Mouse (Mus musculus) heart, adult 2 months (tissue): ENCODE data around the gene Lpcat1. TPM values are rescaled to one million over a fixed set of nuclear protein-coding genes. Genes with fewer than 3 reads are reported as not detected.
A peak's percentile ranks its signal among the peaks of the same experiment; 100 is the strongest.

Experiments
- DNase-seq, 2 experiments: peaks; one replicate each; pipeline ENCODE4 v3.0.0; 2021
- H3K27ac ChIP-seq: fragments of 200-600 bp; 2 replicates; pipeline ENCODE4 v1.8.1; 2022
- H3K27me3 ChIP-seq: fragments of 200-500 bp; 2 replicates; pipeline ENCODE4 v1.6.1; 2012; ENCODE audit warnings: mild to moderate bottlenecking, low read length, inconsistent platforms, mixed read lengths; ENCODE audit not compliant: control insufficient read depth, insufficient read depth
- H3K36me3 ChIP-seq: fragments of 200-500 bp; 2 replicates; pipeline ENCODE4 v1.6.1; 2012; ENCODE audit warnings: low read length, inconsistent platforms; ENCODE audit not compliant: control insufficient read depth, insufficient read depth
- H3K4me1 ChIP-seq: fragments of 200-500 bp; 2 replicates; pipeline ENCODE4 v1.6.1; 2011; ENCODE audit warnings: low read length; ENCODE audit not compliant: control insufficient read depth, insufficient read depth
- H3K4me3 ChIP-seq: fragments of 200-600 bp; 2 replicates; pipeline ENCODE4 v1.8.1; 2022
- H3K79me2 ChIP-seq: fragments of 200-500 bp; replicated peaks from 2 replicates; pipeline ENCODE4 v1.6.1; 2012; ENCODE audit warnings: mild to moderate bottlenecking, inconsistent platforms, low read length, moderate library complexity, mixed read lengths; ENCODE audit not compliant: control insufficient read depth, insufficient read depth
- H3K9ac ChIP-seq: fragments of 200-500 bp; 2 replicates; pipeline ENCODE4 v1.6.1; 2012; ENCODE audit warnings: low read depth, mild to moderate bottlenecking, control low read depth, inconsistent platforms, low read length, mixed read lengths
- CTCF ChIP-seq: fragments of 200-600 bp; IDR thresholded peaks from 2 replicates; pipeline ENCODE4 v1.8.1; 2022; ENCODE audit warnings: antibody characterized with exemption, mild to moderate bottlenecking, moderate library complexity
- EP300 ChIP-seq: fragments of 200-500 bp; IDR thresholded peaks from 2 replicates; pipeline ENCODE4 v1.6.1; 2011; ENCODE audit warnings: low read depth, low read length, control low read depth; ENCODE audit not compliant: insufficient read depth
- POLR2A ChIP-seq: fragments of 200-500 bp; IDR thresholded peaks from 2 replicates; pipeline ENCODE4 v1.6.1; 2011; ENCODE audit warnings: mild to moderate bottlenecking, low read depth, low read length, control low read depth; ENCODE audit not compliant: insufficient read depth
- WGBS: fragments of 180-500 bp; shearing (Covaris S2); methylation state at CpG from one replicate; pipeline ENCODE4 v1.1.7; 2018; 5-methylcytosine and 5-hydroxymethylcytosine counted together
- intact Hi-C: fragments of 180-260 bp; cut with DNase I; formaldehyde crosslinking; loops from one replicate; pipeline ENCODE4 v1.15.1; 2025
- long read RNA-seq: library from polyadenylated mRNA; stranded (forward); transcript quantifications from one replicate; pipeline ENCODE4 v2.0.0, GENCODE M21; 2021
- polyA plus RNA-seq: library from polyadenylated mRNA; depleted of rRNA; stranded (reverse); fragments of >200 nt; gene quantifications from 2 replicates; pipeline ENCODE4 v1.2.3, GENCODE M21; 2012; rRNA removed
- total RNA-seq, 2 experiments: library from RNA; stranded (reverse); gene quantifications; 2 replicates each; pipeline ENCODE4 v1.2.3; 2021

Lpcat1 gene
- total RNA-seq (10 to 100 TPM in 1 of 2 experiments, 1 to 10 TPM in 1; 7.5 to 13.1 TPM), polyA plus RNA-seq (11.1 and 17.1 TPM in 2 replicates)
- long read RNA-seq, transcript Lpcat1-201 (14 exons, 3,675 nt) = major isoform, 10 of 11 reads
- long read RNA-seq, partial matches to known transcripts = 0 of 11 reads
- long read RNA-seq, other reads (novel, unspliced or antisense) = 1 of 11 reads

DNA sequence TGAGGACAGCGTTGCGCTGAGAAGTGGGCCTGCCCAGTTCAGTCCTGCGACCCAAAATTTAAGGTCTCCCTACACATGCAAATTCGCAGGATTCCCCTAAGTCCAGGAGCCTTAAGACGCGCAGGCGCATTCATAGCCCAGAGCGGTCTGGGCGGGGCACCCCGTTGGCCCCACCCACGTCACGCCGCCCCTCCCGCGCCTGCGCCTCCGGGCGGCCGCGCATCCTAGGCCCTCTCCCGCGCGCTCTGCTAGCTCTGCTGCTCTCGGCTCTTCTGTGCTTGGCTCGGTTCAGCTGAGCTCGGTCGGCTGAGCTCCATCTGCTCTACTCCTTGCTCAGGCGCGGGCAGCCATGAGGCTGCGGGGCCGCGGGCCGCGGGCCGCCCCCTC, at the start of gene Lpcat1:
Gene Lpcat1 (plus strand): TSS at position 164 of the 387 bp plus-strand sequence.
- peaks cover 6% of the 10 kb centered on the region for H3K4me1 ChIP-seq
- intact Hi-C loops = loop anchor here (5.0 kb wide), 1 partner anchor 40 kb away; no protein-coding TSS in a partner anchor
- H3K27ac ChIP-seq = peak within 1 kb of the TSS; percentile 66
- H3K27me3 ChIP-seq = no peaks in the 10 kb centered on the region
- H3K79me2 ChIP-seq = no peaks in the 10 kb centered on the region
- peak within 1 kb of the TSS; percentile 68 for H3K9ac ChIP-seq
- DNase-seq = peak; percentile 92
- H3K36me3 ChIP-seq = no peaks in the 10 kb centered on the region
- TF ChIP-seq EP300 (no peak), CTCF (no peak), POLR2A (peak; percentile 73)
- WGBS = 1% methylated on average over 32 of the region's 35 CpGs
- peak within 1 kb of the TSS; percentile 90 for H3K4me3 ChIP-seq

DNA sequence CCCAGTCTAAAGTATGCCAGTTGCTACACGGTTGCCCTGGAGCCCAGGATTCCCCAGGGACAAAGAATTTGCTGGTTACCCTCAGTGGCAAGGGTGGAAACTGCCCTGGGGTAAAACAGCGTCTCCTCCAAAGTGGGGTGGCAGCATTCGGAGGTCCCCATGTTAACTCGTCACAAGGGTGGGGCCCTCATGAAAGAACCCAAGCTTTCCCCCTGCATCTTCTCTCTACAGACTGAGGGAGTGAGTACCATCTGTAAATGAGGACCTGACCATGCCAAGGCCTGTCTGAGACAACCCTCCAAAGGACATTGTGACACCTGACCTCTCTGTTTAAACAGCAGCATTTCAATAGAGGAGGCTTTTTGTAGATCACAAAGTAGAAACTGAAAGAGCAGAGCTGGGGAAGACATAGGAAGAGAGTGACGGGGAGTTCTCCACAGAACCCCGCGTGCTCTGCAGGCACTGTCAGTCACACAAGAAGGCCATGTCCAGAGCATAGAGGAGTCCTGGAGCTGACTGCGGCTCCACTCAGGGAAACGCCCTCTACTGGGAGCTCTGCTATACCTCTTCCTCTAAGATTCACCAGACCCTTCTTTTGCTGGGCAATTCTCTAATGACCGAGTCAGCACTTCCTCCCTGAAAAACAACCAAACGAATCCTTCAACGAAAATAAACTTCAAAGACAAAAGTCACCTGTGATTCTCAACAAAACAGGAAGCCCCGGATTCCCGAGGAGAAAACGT, 49.3 kb upstream of the Lpcat1 start:
- intact Hi-C loops = no loop called here
- no peak for DNase-seq
- H3K27ac ChIP-seq = no peak overlapping the region
- no peaks in the 10 kb centered on the region for H3K4me1 ChIP-seq
- no peak overlapping the region for H3K4me3 ChIP-seq
- no peaks in the 10 kb centered on the region for H3K36me3 ChIP-seq
- TF ChIP-seq CTCF = peak; percentile 64
- no peak for TF ChIP-seq POLR2A
- peaks cover 1% of the 10 kb centered on the region; the same call in 1 of the 2 replicates for H3K27me3 ChIP-seq
- H3K79me2 ChIP-seq = no peaks in the 10 kb centered on the region
- 41% methylated on average over 15 of the region's 15 CpGs for WGBS
- H3K9ac ChIP-seq = no peak overlapping the region

DNA sequence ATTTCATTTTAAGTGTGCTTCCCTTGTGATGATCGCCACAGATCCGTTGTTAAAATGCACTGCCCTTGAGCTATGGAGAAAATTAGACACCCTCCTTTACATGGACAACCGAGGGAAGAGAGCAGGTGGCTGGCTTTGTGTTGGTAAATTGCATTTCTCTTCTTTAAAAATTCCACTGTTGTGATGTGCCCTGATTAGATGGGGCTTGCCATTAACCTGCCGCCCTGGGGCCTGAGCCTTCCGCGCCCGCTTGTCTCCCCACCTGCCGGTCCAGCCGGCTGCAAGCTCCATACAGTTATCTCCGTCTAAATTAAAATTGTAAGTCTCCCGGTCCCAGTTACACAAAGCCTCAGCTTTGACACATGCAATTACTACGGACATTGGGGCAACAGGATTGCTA, 48.7 kb upstream of the Lpcat1 start:
- no peaks in the 10 kb centered on the region for H3K4me1 ChIP-seq
- 77% methylated on average over 12 of the region's 12 CpGs for WGBS
- no peak overlapping the region for H3K9ac ChIP-seq
- no peaks in the 10 kb centered on the region for H3K36me3 ChIP-seq
- intact Hi-C loops = no loop called here
- H3K27ac ChIP-seq = no peak overlapping the region
- no peak for DNase-seq
- TF ChIP-seq POLR2A = no peak
- no peak for TF ChIP-seq EP300
- no peak for TF ChIP-seq CTCF
- no peaks in the 10 kb centered on the region for H3K79me2 ChIP-seq
- H3K4me3 ChIP-seq = no peak overlapping the region
- H3K27me3 ChIP-seq = peaks cover 1% of the 10 kb centered on the region; the same call in 1 of the 2 replicates

DNA sequence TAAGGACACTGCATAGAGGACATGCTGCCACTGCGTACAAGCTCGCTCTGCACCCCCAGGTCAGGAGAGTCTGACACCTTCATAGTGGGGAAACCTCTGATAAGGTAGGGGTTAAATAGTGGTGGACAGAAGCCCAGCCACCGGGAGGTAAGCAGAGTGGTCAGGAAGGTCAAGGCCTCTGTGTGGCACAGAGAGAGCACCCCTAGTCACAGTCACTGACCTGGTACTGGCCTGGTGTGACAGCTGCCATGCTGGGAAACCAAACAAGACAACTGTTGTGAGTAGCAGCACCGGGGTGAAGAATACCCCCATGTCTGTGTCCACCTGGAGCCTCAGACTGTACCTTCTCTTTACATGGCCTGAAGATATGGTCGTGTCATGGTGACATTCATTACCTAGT, 47.8 kb upstream of the Lpcat1 start:
- 75% methylated on average over 5 of the region's 5 CpGs for WGBS
- no peaks in the 10 kb centered on the region for H3K4me1 ChIP-seq
- H3K79me2 ChIP-seq = no peaks in the 10 kb centered on the region
- DNase-seq = no peak
- H3K9ac ChIP-seq = no peak overlapping the region
- H3K36me3 ChIP-seq = no peaks in the 10 kb centered on the region
- intact Hi-C loops = no loop called here
- no peak overlapping the region for H3K4me3 ChIP-seq
- H3K27me3 ChIP-seq = peaks cover 1% of the 10 kb centered on the region; the same call in 1 of the 2 replicates
- no peak for TF ChIP-seq CTCF
- TF ChIP-seq POLR2A = no peak
- TF ChIP-seq EP300 = no peak
- H3K27ac ChIP-seq = no peak overlapping the region

DNA sequence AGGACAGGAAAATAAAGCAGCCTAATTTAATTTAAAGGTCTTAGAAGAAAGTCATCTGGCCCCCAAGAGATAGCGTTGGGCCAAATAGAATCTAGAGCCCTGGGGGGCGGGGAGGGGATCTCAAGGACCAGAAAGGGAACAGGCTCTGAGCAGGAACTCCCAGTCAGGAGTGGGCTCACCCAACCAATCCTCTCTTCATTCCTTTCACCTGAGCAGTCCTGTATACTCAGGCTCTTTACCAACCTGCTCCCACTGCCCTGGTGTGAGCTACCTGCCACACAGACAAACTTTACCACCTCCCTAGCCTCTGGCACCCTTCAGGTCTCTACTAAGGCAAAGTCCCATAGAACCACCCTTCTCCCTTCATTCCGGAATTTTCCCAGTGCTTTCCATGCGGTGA, 44.0 kb upstream of the Lpcat1 start:
- peaks cover 1% of the 10 kb centered on the region; the same call in 1 of the 2 replicates for H3K27me3 ChIP-seq
- no peak for DNase-seq
- no peak overlapping the region for H3K27ac ChIP-seq
- no peaks in the 10 kb centered on the region for H3K79me2 ChIP-seq
- no peaks in the 10 kb centered on the region for H3K36me3 ChIP-seq
- no peak for TF ChIP-seq POLR2A
- no peak overlapping the region for H3K9ac ChIP-seq
- intact Hi-C loops = no loop called here
- no peaks in the 10 kb centered on the region for H3K4me1 ChIP-seq
- no peak overlapping the region for H3K4me3 ChIP-seq
- 68% methylated on average over 4 of the region's 4 CpGs for WGBS

DNA sequence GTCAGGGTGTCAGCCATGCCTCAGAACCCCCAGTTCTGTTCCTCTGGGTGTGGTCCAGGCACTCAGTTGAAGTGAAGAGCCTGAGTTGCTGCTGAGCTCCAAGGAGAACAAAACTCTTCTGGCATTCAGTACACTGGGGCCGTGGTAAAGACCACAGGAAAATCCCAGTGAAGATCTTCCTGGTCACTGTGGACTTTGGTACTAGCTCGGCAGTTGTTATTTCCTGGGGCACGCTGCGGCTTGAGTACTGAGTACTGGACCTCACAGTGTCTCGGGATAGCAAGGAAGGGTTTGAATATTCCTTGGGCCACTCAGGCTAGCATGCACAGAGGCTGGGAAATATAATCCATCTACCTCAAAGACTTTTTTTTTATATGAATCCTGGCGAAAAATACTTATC, 42.0 kb upstream of the Lpcat1 start:
- peak in 1 of 2 experiments; percentile 2 for DNase-seq
- WGBS = 56% methylated on average over 6 of the region's 6 CpGs
- TF ChIP-seq EP300 (no peak), POLR2A (no peak), CTCF (no peak)
- intact Hi-C loops = loop anchor here (2.0 to 5.0 kb wide), 3 partner anchors 42 to 202 kb away; partner anchors contain the start of genes Lpcat1 and Tert
- Histone ChIP-seq H3K27me3 (no peaks in the 10 kb centered on the region), H3K79me2 (no peaks in the 10 kb centered on the region), H3K27ac (no peak overlapping the region), H3K36me3 (no peaks in the 10 kb centered on the region), H3K9ac (no peak overlapping the region), H3K4me3 (no peak overlapping the region), H3K4me1 (no peaks in the 10 kb centered on the region)
